Mouse (Mus musculus): Measurements from ENCODE around the gene Myo9b.
"Not testable (repeated sequence)": the region's sequence is repeated elsewhere in the genome, so short reads cannot be mapped to it uniquely, and the experiment has no call there.

The Myo9b gene

GRCm38 (mm10) chr8:71296784-71297183, 24.3 kb downstream of the Myo9b start:
- no peak for DNase-seq (ENCODE audit: low read depth, low spot score)

GRCm38 (mm10) chr8:71297439-71297838, 24.9 kb downstream of the Myo9b start:
- no peak for DNase-seq (ENCODE audit: low read depth, low spot score)

GRCm38 (mm10) chr8:71299716-71300115, 27.2 kb downstream of the Myo9b start:
- no peak for DNase-seq (ENCODE audit: low read depth, low spot score)

- no peak for DNase-seq (ENCODE audit: low read depth, low spot score)
Measured at GRCm38 (mm10) chr8:71302788-71303187, 30.3 kb downstream of the Myo9b start.

- DNase-seq (ENCODE audit: low read depth, low spot score), result no peak
Measured at GRCm38 (mm10) chr8:71303632-71304031, 31.1 kb downstream of the Myo9b start.

- DNase-seq (ENCODE audit: low read depth, low spot score), result no peak
Measured at GRCm38 (mm10) chr8:71305988-71306387, 33.5 kb downstream of the Myo9b start.

- no peak for DNase-seq (ENCODE audit: low read depth, low spot score)
Measured at GRCm38 (mm10) chr8:71307371-71307770, 34.9 kb downstream of the Myo9b start.

GRCm38 (mm10) chr8:71307913-71308312, 35.4 kb downstream of the Myo9b start:
- DNase-seq (ENCODE audit: low read depth, low spot score), result no peak

GRCm38 (mm10) chr8:71310446-71310845, 37.9 kb downstream of the Myo9b start:
- DNase-seq (ENCODE audit: low read depth, low spot score), result no peak

GRCm38 (mm10) chr8:71312700-71313099, 40.2 kb downstream of the Myo9b start:
- DNase-seq (ENCODE audit: low read depth, low spot score), result no peak

- DNase-seq (ENCODE audit: low read depth, low spot score), result no peak
Measured at GRCm38 (mm10) chr8:71313951-71314350, 41.4 kb downstream of the Myo9b start.

- no peak for DNase-seq (ENCODE audit: low read depth, low spot score)
Measured at GRCm38 (mm10) chr8:71315972-71316371, 43.5 kb downstream of the Myo9b start.

- no peak for DNase-seq (ENCODE audit: low read depth, low spot score)
Measured at GRCm38 (mm10) chr8:71316486-71317031, 44.0 kb downstream of the Myo9b start.

- not testable (repeated sequence) for DNase-seq (ENCODE audit: low read depth, low spot score)
Measured at GRCm38 (mm10) chr8:71318610-71319009, 46.1 kb downstream of the Myo9b start.

GRCm38 (mm10) chr8:71319760-71320159, 47.2 kb downstream of the Myo9b start:
- DNase-seq (ENCODE audit: low read depth, low spot score), result not testable (repeated sequence)

- no peak for DNase-seq (ENCODE audit: low read depth, low spot score)
Measured at GRCm38 (mm10) chr8:71322939-71323338, 50.4 kb downstream of the Myo9b start.

GRCm38 (mm10) chr8:71324848-71325247, 52.3 kb downstream of the Myo9b start:
- peak; percentile 67 for DNase-seq (ENCODE audit: low read depth, low spot score)

- DNase-seq (ENCODE audit: low read depth, low spot score), result not testable (repeated sequence)
Measured at GRCm38 (mm10) chr8:71337834-71338233, 65.3 kb downstream of the Myo9b start.

GRCm38 (mm10) chr8:71340625-71341024, 68.1 kb downstream of the Myo9b start:
- peak; percentile 71 for DNase-seq (ENCODE audit: low read depth, low spot score)

- DNase-seq (ENCODE audit: low read depth, low spot score), result no peak
Measured at GRCm38 (mm10) chr8:71346581-71346980, 74.1 kb downstream of the Myo9b start.

GRCm38 (mm10) chr8:71351117-71351516, 78.6 kb downstream of the Myo9b start:
- DNase-seq (ENCODE audit: low read depth, low spot score), result no peak

- DNase-seq (ENCODE audit: low read depth, low spot score), result no peak
Measured at GRCm38 (mm10) chr8:71351520-71351919, 79.0 kb downstream of the Myo9b start.

GRCm38 (mm10) chr8:71358026-71358425, 85.5 kb downstream of the Myo9b start:
- peak; percentile 44 for DNase-seq (ENCODE audit: low read depth, low spot score)
